Comparison of ENCODE assay signal across 28 mouse cellular contexts in genomic region chr9:116885617-116886016, GRCm38 (mm10).
DNase-seq lines count a peak whose midpoint lies in the region; ATAC-seq and TF ChIP-seq lines count a peak whose summit lies in the region.
"Had no signal": no experiment of that assay in that cellular context is flagged by ENCODE, and none has a peak within 500 bp of the region (broad histone marks: within the 10 kb centered on the region; RNA-seq: fewer than 3 reads in every experiment).

No protein-coding gene starts in this region.

- peaks cover 6% of the 10 kb centered on the region; the same call in 1 of the 2 replicates for H3K4me1 ChIP-seq in intestine, embryonic 14.5 days (replicated peaks; ENCODE audit: control insufficient read depth, insufficient read depth, low read length)
- H3K4me1 ChIP-seq in intestine, embryonic 16.5 days (ENCODE audit: control insufficient read depth, insufficient read depth, low read length) = peaks cover 3% of the 10 kb centered on the region; the same call in 1 of the 2 replicates
- H3K4me1 ChIP-seq in lung, embryonic 14.5 days (ENCODE audit: insufficient read depth) = 0 out of 2 replicates have a peak, but pooled peaks cover 4% of the 10 kb centered on the region
- no peaks in the 10 kb centered on the region for H3K4me1 ChIP-seq in lung, postnatal 0 days (ENCODE audit: insufficient read depth, low read depth, low read length)
- H3K4me1 ChIP-seq: embryonic facial prominence, embryonic 13.5 days; forebrain, embryonic 12.5 days; forebrain, embryonic 15.5 days; hindbrain, embryonic 10.5 days; hindbrain, embryonic 13.5 days had no signal

- no peaks in the 10 kb centered on the region for H3K9me3 ChIP-seq in intestine, embryonic 14.5 days (ENCODE audit: control insufficient read depth, low read length)
- no peaks in the 10 kb centered on the region for H3K9me3 ChIP-seq in intestine, embryonic 16.5 days (ENCODE audit: control insufficient read depth, low read length)
- H3K9me3 ChIP-seq in lung, embryonic 14.5 days (ENCODE audit: low read depth, low read length) = peaks cover 5% of the 10 kb centered on the region; the same call in 1 of the 2 replicates
- no peaks in the 10 kb centered on the region for H3K9me3 ChIP-seq in lung, postnatal 0 days (ENCODE audit: low read length)
- H3K9me3 ChIP-seq: embryonic facial prominence, embryonic 13.5 days; forebrain, embryonic 12.5 days; forebrain, embryonic 15.5 days; heart, embryonic 12.5 days; heart, embryonic 15.5 days; hindbrain, embryonic 10.5 days; hindbrain, embryonic 13.5 days had no signal

- H3K27me3 ChIP-seq in intestine, embryonic 14.5 days (replicated peaks; ENCODE audit: control insufficient read depth, insufficient read depth, low read length) = no peaks in the 10 kb centered on the region
- no peaks in the 10 kb centered on the region for H3K27me3 ChIP-seq in intestine, embryonic 16.5 days (replicated peaks; ENCODE audit: control insufficient read depth, insufficient read depth, low read length)
- no peaks in the 10 kb centered on the region for H3K27me3 ChIP-seq in lung, embryonic 14.5 days (ENCODE audit: insufficient read depth, low read length)
- no peaks in the 10 kb centered on the region for H3K27me3 ChIP-seq in lung, postnatal 0 days (replicated peaks; ENCODE audit: insufficient read depth, low read length)
- H3K27me3 ChIP-seq: CH12.LX; embryonic facial prominence, embryonic 13.5 days; forebrain, embryonic 12.5 days; forebrain, embryonic 15.5 days; heart, embryonic 12.5 days; heart, embryonic 15.5 days; hindbrain, embryonic 13.5 days; Patski had no signal

- no peak for TF ChIP-seq EP300 in lung, postnatal 0 days (IDR thresholded peaks at IDR 0.05)

- no peaks in the 10 kb centered on the region for H3K36me3 ChIP-seq in intestine, embryonic 14.5 days (ENCODE audit: control insufficient read depth, insufficient read depth, low read length)
- no peaks in the 10 kb centered on the region for H3K36me3 ChIP-seq in intestine, embryonic 16.5 days (ENCODE audit: control insufficient read depth, insufficient read depth, low read length)
- no peaks in the 10 kb centered on the region for H3K36me3 ChIP-seq in lung, embryonic 14.5 days (ENCODE audit: insufficient read depth)
- H3K36me3 ChIP-seq in lung, postnatal 0 days (ENCODE audit: insufficient read depth, low read length) = no peaks in the 10 kb centered on the region
- H3K36me3 ChIP-seq: forebrain, embryonic 12.5 days; forebrain, embryonic 15.5 days; G1E; heart, embryonic 12.5 days; heart, embryonic 15.5 days; hindbrain, embryonic 10.5 days; hindbrain, embryonic 13.5 days had no signal

- no peak for DNase-seq in intestine, embryonic 14.5 days (ENCODE audit: low spot score)
- peak; percentile 81 for DNase-seq in lung, embryonic 14.5 days
- DNase-seq in lung, postnatal 36 days = no peak
- DNase-seq in lung, postnatal 0 days (ENCODE audit: low spot score) = peak; percentile 45
- no peak for DNase-seq in lung, postnatal 10 days
- DNase-seq: adrenal gland, postnatal 10 days; adrenal gland, postnatal 36 days; B cell, adult 2 months; cerebellum, adult 18-20 months; cerebellum, adult 9-10 months; cerebellum, postnatal 14 days; gastrocnemius, postnatal 25 days; heart, adult 18-20 months; heart, postnatal 10 days; heart, postnatal 36 days had no signal

- TF ChIP-seq CTCF in lung, embryonic 14.5 days (IDR thresholded peaks at IDR 0.05; ENCODE audit: low read depth) = no peak
- TF ChIP-seq CTCF in lung, postnatal 0 days (IDR thresholded peaks at IDR 0.05) = no peak

- no peak overlapping the region for H3K4me2 ChIP-seq in intestine, embryonic 14.5 days (ENCODE audit: low read length)
- H3K4me2 ChIP-seq in intestine, embryonic 16.5 days (ENCODE audit: low read depth, low read length) = no peak overlapping the region
- H3K4me2 ChIP-seq in lung, embryonic 14.5 days = no peak overlapping the region
- no peak overlapping the region for H3K4me2 ChIP-seq in lung, postnatal 0 days (replicated peaks; ENCODE audit: low read depth, low read length)
- H3K4me2 ChIP-seq: embryonic facial prominence, embryonic 13.5 days; forebrain, embryonic 12.5 days; forebrain, embryonic 15.5 days; heart, embryonic 12.5 days; heart, embryonic 15.5 days; hindbrain, embryonic 13.5 days had no signal

- no peak overlapping the region for H3K9ac ChIP-seq in intestine, embryonic 14.5 days (ENCODE audit: low read length)
- H3K9ac ChIP-seq in intestine, embryonic 16.5 days (ENCODE audit: low read depth, low read length) = no peak overlapping the region
- no peak overlapping the region for H3K9ac ChIP-seq in lung, embryonic 14.5 days
- H3K9ac ChIP-seq in lung, postnatal 0 days (replicated peaks; ENCODE audit: low read depth) = no peak overlapping the region
- H3K9ac ChIP-seq: embryonic facial prominence, embryonic 13.5 days; forebrain, embryonic 12.5 days; forebrain, embryonic 15.5 days; heart, embryonic 12.5 days; heart, embryonic 15.5 days; hindbrain, embryonic 13.5 days had no signal

- H3K27ac ChIP-seq in intestine, embryonic 14.5 days (ENCODE audit: low read depth) = 0 out of 2 replicates have a peak overlapping the region, but pooled peaks have one; percentile 67
- no peak overlapping the region for H3K27ac ChIP-seq in intestine, embryonic 16.5 days (ENCODE audit: low read length)
- H3K27ac ChIP-seq in lung, embryonic 14.5 days (ENCODE audit: low read depth) = peak overlapping the region; percentile 94
- H3K27ac ChIP-seq in lung, postnatal 0 days (ENCODE audit: low read length) = no peak overlapping the region
- H3K27ac ChIP-seq: embryonic facial prominence, embryonic 13.5 days; forebrain, embryonic 12.5 days; forebrain, embryonic 15.5 days; hindbrain, embryonic 10.5 days; hindbrain, embryonic 13.5 days had no signal

- H3K4me3 ChIP-seq in intestine, embryonic 14.5 days (ENCODE audit: low read depth, low read length) = no peak overlapping the region
- H3K4me3 ChIP-seq in intestine, embryonic 16.5 days (ENCODE audit: low read length) = no peak overlapping the region
- H3K4me3 ChIP-seq in lung, embryonic 14.5 days (ENCODE audit: low read depth, low read length) = no peak overlapping the region
- H3K4me3 ChIP-seq in lung, postnatal 0 days (ENCODE audit: low read depth, low read length) = no peak overlapping the region
- H3K4me3 ChIP-seq: embryonic facial prominence, embryonic 13.5 days; erythroblast, embryonic 14.5 days; forebrain, embryonic 12.5 days; forebrain, embryonic 15.5 days; heart, embryonic 12.5 days; heart, embryonic 15.5 days; hindbrain, embryonic 10.5 days; hindbrain, embryonic 13.5 days had no signal

- ATAC-seq in intestine, embryonic 14.5 days (replicated peaks; ENCODE audit: low FRiP score, low TSS enrichment, low read depth) = no peak
- no peak for ATAC-seq in intestine, embryonic 16.5 days
- ATAC-seq in lung, embryonic 14.5 days (ENCODE audit: insufficient read depth) = peak; percentile 72
- peak; percentile 33; the same call in 1 of the 2 replicates for ATAC-seq in lung, postnatal 0 days
- ATAC-seq: forebrain, embryonic 15.5 days; hindbrain, embryonic 16.5 days; Patski had no signal

- WGBS in intestine, embryonic 14.5 days = 28% methylated on average over 5 of the region's 5 CpGs
- 39% methylated on average over 5 of the region's 5 CpGs for WGBS in intestine, embryonic 16.5 days
- 19% methylated on average over 5 of the region's 5 CpGs for WGBS in lung, embryonic 14.5 days
- WGBS in lung, postnatal 0 days = 27% methylated on average over 5 of the region's 5 CpGs

Comparison
In these comparisons a context has a peak if more than half of its experiments do, and no peak if none do; other contexts are left out.
1. DNase-seq: peak in lung, embryonic 14.5 days (single experiment) and lung, postnatal 0 days (single experiment); none in intestine, embryonic 14.5 days (single experiment), lung, postnatal 36 days (single experiment) and lung, postnatal 10 days (single experiment).
2. H3K27ac ChIP-seq: peak in intestine, embryonic 14.5 days (single experiment) and lung, embryonic 14.5 days (single experiment); none in intestine, embryonic 16.5 days (single experiment) and lung, postnatal 0 days (single experiment).
3. ATAC-seq: peak in lung, embryonic 14.5 days (single experiment) and lung, postnatal 0 days (single experiment); none in intestine, embryonic 14.5 days (single experiment) and intestine, embryonic 16.5 days (single experiment).